Mouse (Mus musculus) ovary, postnatal 36 days (tissue): ENCODE measurements around the gene Rasal2.

Experiments
- DNase-seq: peaks from one replicate; pipeline ENCODE4 v3.0.0; 2022; ENCODE audit warnings: low spot score, mixed read lengths

Gene Rasal2

GRCm38 (mm10) chr1:157439973-157440641, 27.7 kb upstream of the Rasal2 start:
- no peak for DNase-seq

DNA sequence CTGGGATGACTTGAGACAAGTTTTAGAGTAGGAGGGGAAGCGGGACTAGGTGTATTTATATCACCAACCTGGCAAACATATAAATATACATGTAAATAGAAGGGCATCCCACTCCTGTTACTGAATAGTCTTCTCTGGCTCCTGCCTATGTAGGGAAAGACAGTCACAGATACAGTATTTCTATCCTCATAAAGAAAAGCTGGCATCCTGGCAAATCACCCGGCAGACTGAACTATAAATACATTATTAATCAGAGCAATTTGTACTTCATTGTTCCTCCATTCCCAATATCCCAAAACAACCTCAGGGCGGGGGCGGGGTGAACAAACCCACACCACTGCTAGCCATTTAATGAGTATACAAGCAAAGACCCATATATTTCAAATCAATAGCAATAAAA, 26.7 kb upstream of the Rasal2 start:
- no peak for DNase-seq

DNA sequence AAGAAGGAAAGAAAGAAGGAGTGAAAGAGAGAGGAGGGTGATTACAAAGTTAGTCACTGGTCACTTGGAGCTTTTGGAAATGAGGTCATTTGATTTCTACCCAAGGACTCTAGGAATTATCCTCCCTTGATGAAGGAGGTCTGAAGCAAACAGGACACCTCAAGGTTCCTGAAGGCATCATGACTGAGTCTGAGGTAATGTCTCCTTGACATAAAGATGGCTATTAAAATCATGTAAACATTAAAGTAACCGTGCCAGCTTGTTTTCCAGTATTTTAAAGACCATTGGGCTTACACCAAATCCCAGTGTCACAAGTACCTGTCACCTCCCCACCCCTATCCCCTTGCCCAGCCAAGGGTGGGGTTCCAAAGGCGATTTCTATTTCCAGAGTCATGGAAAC, 25.9 kb upstream of the Rasal2 start:
- DNase-seq = no peak

DNA sequence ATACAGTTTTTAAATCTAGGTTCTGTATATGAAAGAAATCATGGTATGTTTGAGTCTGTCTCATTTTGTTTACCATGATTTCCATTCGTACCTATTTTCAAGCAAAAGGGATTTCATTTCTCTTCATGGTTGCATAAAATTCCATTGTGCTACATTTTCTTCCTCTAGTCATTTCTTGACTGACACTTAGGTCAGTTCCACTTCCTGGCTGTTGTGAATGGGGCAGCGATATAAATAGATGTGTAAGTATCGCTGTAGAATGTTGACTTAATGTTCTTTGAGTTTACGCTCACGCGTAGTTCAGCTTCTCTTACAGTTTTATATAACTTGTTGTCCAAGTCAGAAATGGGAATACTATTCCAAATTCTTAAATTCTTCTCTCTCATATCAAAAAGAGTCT, 23.5 kb upstream of the Rasal2 start:
- no peak for DNase-seq

DNA sequence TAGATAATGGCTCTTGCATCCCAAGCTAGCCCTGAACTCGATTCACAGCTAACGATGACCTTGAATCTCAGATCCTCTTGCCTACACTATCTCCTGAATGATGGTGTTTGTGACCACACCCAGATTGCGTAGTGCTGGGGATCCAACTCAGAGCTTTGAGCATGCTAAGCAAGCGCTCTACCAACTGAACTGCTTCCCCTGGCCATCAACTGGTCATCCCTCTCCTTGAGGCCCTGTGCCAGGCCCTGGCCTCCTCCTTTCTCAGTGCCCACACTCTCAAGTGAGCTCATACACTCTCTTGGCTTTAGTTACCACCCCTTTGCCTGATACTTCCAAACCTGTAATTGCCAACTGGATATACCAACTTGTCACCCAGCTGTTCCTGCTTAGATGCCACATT, 22.0 kb upstream of the Rasal2 start:
- no peak for DNase-seq

- no peak for DNase-seq
Observed at GRCm38 (mm10) chr1:157433316-157433715, 20.9 kb upstream of the Rasal2 start.

GRCm38 (mm10) chr1:157428366-157428765, 16.0 kb upstream of the Rasal2 start:
- no peak for DNase-seq

DNA sequence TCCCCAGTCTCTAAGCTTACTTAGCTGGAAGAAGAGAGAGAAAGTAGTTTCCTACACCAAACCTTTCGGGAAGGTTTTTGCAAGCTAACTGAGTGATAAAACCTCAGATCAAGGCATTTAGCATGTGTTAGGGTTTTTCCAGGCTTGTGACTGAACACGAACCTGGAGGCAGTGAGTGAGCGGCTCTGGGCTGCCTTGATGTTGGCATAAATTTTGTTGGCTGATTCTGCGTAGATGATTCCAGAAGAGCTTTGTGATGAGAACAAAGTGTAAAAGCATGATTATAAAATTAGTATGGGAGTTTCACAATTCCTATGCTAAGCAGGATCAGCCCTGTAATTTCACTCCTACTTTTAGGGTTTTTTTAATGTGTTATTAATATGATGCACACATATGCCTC, 15.2 kb upstream of the Rasal2 start:
- DNase-seq = no peak

DNA sequence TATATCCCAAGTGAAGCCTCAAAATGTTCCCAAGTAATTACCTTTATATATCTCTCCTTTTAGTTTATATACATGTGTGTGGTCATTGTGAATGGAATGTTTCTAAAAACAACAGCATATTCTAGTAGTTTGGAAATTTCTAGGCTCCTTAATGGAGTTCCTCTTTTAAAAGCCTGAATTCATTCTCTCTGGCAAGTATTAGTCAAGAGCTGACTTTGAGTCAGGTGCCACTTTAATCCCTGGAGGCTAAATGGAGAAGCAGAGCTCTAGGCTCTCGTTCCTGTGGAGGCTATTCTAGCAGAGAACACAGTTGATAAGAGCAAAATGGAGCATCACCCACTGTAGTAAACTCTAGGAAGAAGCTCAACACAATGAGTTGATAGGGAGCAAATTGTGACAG, 14.5 kb upstream of the Rasal2 start:
- no peak for DNase-seq

- peak; percentile 18 for DNase-seq
Observed at GRCm38 (mm10) chr1:157425741-157426427, 13.5 kb upstream of the Rasal2 start.

GRCm38 (mm10) chr1:157417861-157418260, 5.5 kb upstream of the Rasal2 start:
- no peak for DNase-seq

DNA sequence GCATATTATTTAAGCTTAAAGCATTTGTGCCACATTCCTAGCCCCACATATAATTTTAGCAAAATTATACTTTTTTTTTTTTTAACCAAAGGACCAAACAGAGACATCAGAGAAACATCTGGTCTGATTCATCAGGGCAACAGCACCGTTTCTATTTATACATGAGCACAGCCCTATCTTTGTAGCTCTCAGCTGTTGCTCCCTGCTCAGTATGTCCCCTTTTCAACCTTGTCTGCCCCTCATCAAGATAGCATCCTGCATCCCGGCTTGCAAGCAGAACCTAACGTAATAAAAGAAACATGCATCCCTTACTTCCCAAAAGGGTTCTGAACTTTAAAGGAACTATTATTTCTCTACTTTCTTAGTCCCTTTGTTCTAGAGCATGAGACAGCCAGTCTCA, 5.0 kb upstream of the Rasal2 start:
- no peak for DNase-seq

GRCm38 (mm10) chr1:157416628-157417027, 4.2 kb upstream of the Rasal2 start:
- DNase-seq = no peak

GRCm38 (mm10) chr1:157415771-157416170, 3.4 kb upstream of the Rasal2 start:
- no peak for DNase-seq

GRCm38 (mm10) chr1:157411711-157412380, 549 bp downstream of the Rasal2 start:
- DNase-seq = peak; percentile 72

DNA sequence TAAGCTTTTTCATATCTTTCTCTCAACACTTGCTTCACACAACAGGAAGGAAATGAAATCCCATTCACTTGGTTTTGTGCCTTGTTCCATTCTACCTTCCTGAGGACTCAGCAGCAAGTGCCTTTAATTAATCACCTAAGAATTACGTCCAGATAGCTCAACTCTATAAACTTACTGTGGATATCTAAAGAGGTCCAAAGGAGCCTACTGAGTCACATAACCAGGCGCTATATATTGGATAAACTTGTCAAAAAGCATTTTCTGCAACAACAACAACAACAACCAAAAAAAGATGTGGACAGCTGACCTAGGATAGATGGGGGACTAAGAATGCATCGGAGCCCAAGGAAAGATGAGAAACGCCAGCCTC, 1.1 kb downstream of the Rasal2 start:
- no peak for DNase-seq

DNA sequence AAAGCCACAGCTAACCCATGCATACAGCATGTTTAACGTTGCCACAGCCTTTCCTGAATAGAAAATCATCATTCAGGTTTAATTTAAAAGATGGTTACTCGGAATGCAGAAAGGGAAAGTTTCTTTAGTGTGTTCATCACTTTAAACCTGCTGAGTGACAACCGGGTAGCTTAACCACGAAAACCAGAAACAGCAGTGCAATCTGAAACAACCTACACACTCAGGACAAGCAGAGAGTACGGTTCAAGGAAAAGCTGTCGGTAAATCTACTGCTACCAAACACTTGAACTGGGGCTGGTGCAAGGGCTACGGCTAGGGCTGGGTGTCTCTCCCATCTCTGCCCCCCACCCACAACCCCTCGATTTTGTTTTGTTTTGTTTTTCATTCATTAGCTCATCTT, 1.5 kb downstream of the Rasal2 start:
- no peak for DNase-seq

- DNase-seq = no peak
Observed at GRCm38 (mm10) chr1:157409648-157410047, 2.7 kb downstream of the Rasal2 start.

DNA sequence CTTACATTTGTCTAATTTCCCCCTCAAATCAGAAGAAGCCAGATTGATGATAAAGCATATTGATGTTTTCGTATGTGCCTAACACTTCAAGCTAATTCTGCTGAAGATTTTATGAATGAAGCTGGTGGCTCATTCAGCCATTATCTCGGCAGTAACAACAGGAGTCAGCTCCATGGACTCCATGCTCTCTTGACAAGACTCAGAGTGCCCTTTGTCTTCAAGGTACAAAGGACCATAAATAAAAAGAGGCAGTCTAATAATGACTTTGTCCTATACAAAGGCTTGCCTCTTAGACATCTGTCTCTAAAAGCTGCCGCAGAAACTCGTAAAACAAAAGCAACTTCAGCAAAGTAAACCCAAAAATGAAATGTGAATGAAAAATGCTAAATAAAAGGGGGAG, 24.4 kb downstream of the Rasal2 start:
- DNase-seq = no peak

DNA sequence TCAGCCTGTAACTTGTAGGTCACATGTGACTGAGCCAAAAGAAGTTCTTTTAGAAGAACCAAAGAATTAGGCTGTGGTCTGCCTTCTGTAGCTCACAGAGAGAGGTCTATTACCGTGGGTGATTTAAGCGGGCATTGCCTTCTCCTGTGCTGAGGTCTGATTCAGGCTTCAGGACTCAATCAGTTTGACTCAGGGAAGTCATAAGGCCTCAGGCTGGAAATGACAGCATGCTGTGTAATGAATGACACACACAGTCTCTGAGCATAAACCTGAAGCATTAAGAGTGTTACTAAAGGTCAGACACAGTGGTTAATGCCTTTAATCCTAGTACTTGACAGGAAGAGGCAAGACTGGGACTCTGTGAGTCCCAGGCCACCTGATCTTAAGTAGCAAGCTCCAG, 31.7 kb downstream of the Rasal2 start:
- DNase-seq = no peak

GRCm38 (mm10) chr1:157370397-157370796, 42.0 kb downstream of the Rasal2 start:
- DNase-seq = no peak

GRCm38 (mm10) chr1:157368316-157368715, 44.1 kb downstream of the Rasal2 start:
- DNase-seq = no peak

GRCm38 (mm10) chr1:157346661-157347060, 65.7 kb downstream of the Rasal2 start:
- DNase-seq = no peak
